Mouse (Mus musculus) spleen, postnatal 36 days (tissue): ENCODE results near the gene Gm20388.
A peak's percentile ranks its signal among the peaks of the same experiment; 100 is the strongest.

Experiments
- DNase-seq, 2 experiments: peaks; one replicate each; pipeline ENCODE4 v3.0.0; 2022; ENCODE audit warnings: low spot score in 2 of 2, mixed read lengths in 1 of 2

The Gm20388 gene

GRCm38 (mm10) chr8:123271901-123272300, 3361.3 kb downstream of the Gm20388 start:
- DNase-seq = no peak

GRCm38 (mm10) chr8:123274447-123274846, 3363.8 kb downstream of the Gm20388 start:
- DNase-seq = no peak

- no peak for DNase-seq
Observed at GRCm38 (mm10) chr8:123275096-123275495, 3364.5 kb downstream of the Gm20388 start.

GRCm38 (mm10) chr8:123278445-123278844, 3367.8 kb downstream of the Gm20388 start:
- no peak for DNase-seq

- no peak for DNase-seq
Observed at GRCm38 (mm10) chr8:123279828-123280227, 3369.2 kb downstream of the Gm20388 start.

GRCm38 (mm10) chr8:123280302-123281094, 3369.9 kb downstream of the Gm20388 start:
- no peak for DNase-seq

- peak; percentile 66 to 71 for DNase-seq
Observed at GRCm38 (mm10) chr8:123282994-123283393, 3372.4 kb downstream of the Gm20388 start.

- DNase-seq = peak; percentile 78 to 79
Observed at GRCm38 (mm10) chr8:123283991-123284390, 3373.3 kb downstream of the Gm20388 start.

- no peak for DNase-seq
Observed at GRCm38 (mm10) chr8:123284493-123284892, 3373.9 kb downstream of the Gm20388 start.

- DNase-seq = no peak
Observed at GRCm38 (mm10) chr8:123287362-123287761, 3376.7 kb downstream of the Gm20388 start.

- DNase-seq = peak in 1 of 2 experiments; percentile 25
Observed at GRCm38 (mm10) chr8:123290166-123290565, 3379.5 kb downstream of the Gm20388 start.

GRCm38 (mm10) chr8:123290679-123291078, 3380.0 kb downstream of the Gm20388 start:
- no peak for DNase-seq

GRCm38 (mm10) chr8:123291716-123292115, 3381.1 kb downstream of the Gm20388 start:
- no peak for DNase-seq

GRCm38 (mm10) chr8:123292281-123292680, 3381.6 kb downstream of the Gm20388 start:
- DNase-seq = no peak

- no peak for DNase-seq
Observed at GRCm38 (mm10) chr8:123292785-123293184, 3382.1 kb downstream of the Gm20388 start.

GRCm38 (mm10) chr8:123298301-123298700, 3387.7 kb downstream of the Gm20388 start:
- no peak for DNase-seq

- DNase-seq = no peak
Observed at GRCm38 (mm10) chr8:123308738-123309137, 3398.1 kb downstream of the Gm20388 start.

- no peak for DNase-seq
Observed at GRCm38 (mm10) chr8:123317781-123318466, 3407.3 kb downstream of the Gm20388 start.

GRCm38 (mm10) chr8:123318467-123318911, 3407.8 kb downstream of the Gm20388 start, which contains the start of gene Fanca:
Fanca (minus strand) TSS chr8:123318576.
- peak; percentile 95 to 96 for DNase-seq

- peak; percentile 28 to 36 for DNase-seq
Observed at GRCm38 (mm10) chr8:123319522-123320164, 3409.0 kb downstream of the Gm20388 start.

GRCm38 (mm10) chr8:123328552-123328951, 3417.9 kb downstream of the Gm20388 start:
- no peak for DNase-seq

GRCm38 (mm10) chr8:123329350-123329749, 3418.7 kb downstream of the Gm20388 start:
- DNase-seq = no peak
